Mouse (Mus musculus): ENCODE results near the gene Nfe2l3. TPM values are rescaled to one million over a fixed set of nuclear protein-coding genes. Genes with fewer than 3 reads are reported as not detected.

Gene Nfe2l3
- polyA plus RNA-seq, 1 experiment from 2014 or later = 0.36 TPM

GRCm38 (mm10) chr6:51395486-51395885 is 37.0 kb upstream of the Nfe2l3 start:
- H3K27ac ChIP-seq (ENCODE audit: low read depth, low read length) = no peak overlapping the region
- no peaks in the 10 kb centered on the region for H3K27me3 ChIP-seq (replicated peaks; ENCODE audit: control insufficient read depth, insufficient read depth, low read length)
- no peak overlapping the region for H3K4me3 ChIP-seq (ENCODE audit: low read depth, low read length)
- 0 out of 2 replicates have a peak, but pooled peaks cover 2% of the 10 kb centered on the region for H3K4me1 ChIP-seq (replicated peaks; ENCODE audit: control insufficient read depth, insufficient read depth, low read length)
- H3K4me2 ChIP-seq = peak overlapping the region; percentile 12; the same call in 1 of the 2 replicates
- H3K9ac ChIP-seq (ENCODE audit: low read depth, low read length) = 0 out of 2 replicates have a peak overlapping the region, but pooled peaks have one; percentile 25
- no peaks in the 10 kb centered on the region for H3K9me3 ChIP-seq (ENCODE audit: control insufficient read depth, low read length)
- ATAC-seq (replicated peaks; ENCODE audit: low FRiP score) = no peak
- no peaks in the 10 kb centered on the region for H3K36me3 ChIP-seq (ENCODE audit: control insufficient read depth, insufficient read depth, low read length)
- DNase-seq (ENCODE audit: low spot score) = no peak
- WGBS = 52% methylated on average over 9 of the region's 9 CpGs

GRCm38 (mm10) chr6:51399113-51399518 is 33.4 kb upstream of the Nfe2l3 start:
- no peaks in the 10 kb centered on the region for H3K9me3 ChIP-seq (ENCODE audit: control insufficient read depth, low read length)
- peaks cover 7% of the 10 kb centered on the region; the same call in 1 of the 2 replicates for H3K4me1 ChIP-seq (replicated peaks; ENCODE audit: control insufficient read depth, insufficient read depth, low read length)
- H3K4me2 ChIP-seq = no peak overlapping the region
- DNase-seq (ENCODE audit: low spot score) (no peak), ATAC-seq (replicated peaks; ENCODE audit: low FRiP score) (peak; percentile 76)
- WGBS = 33% methylated on average over 6 of the region's 6 CpGs
- no peak overlapping the region for H3K9ac ChIP-seq (ENCODE audit: low read depth, low read length)
- no peak overlapping the region for H3K27ac ChIP-seq (ENCODE audit: low read depth, low read length)
- H3K36me3 ChIP-seq (ENCODE audit: control insufficient read depth, insufficient read depth, low read length) = no peaks in the 10 kb centered on the region
- no peak overlapping the region for H3K4me3 ChIP-seq (ENCODE audit: low read depth, low read length)
- no peaks in the 10 kb centered on the region for H3K27me3 ChIP-seq (replicated peaks; ENCODE audit: control insufficient read depth, insufficient read depth, low read length)

- Histone ChIP-seq H3K9me3 (ENCODE audit: control insufficient read depth, low read length) (no peaks in the 10 kb centered on the region), H3K9ac (ENCODE audit: low read depth, low read length) (no peak overlapping the region), H3K4me3 (ENCODE audit: low read depth, low read length) (no peak overlapping the region), H3K4me1 (replicated peaks; ENCODE audit: control insufficient read depth, insufficient read depth, low read length) (peaks cover 7% of the 10 kb centered on the region; the same call in 1 of the 2 replicates), H3K27me3 (replicated peaks; ENCODE audit: control insufficient read depth, insufficient read depth, low read length) (no peaks in the 10 kb centered on the region), H3K36me3 (ENCODE audit: control insufficient read depth, insufficient read depth, low read length) (no peaks in the 10 kb centered on the region), H3K4me2 (no peak overlapping the region), H3K27ac (ENCODE audit: low read depth, low read length) (no peak overlapping the region)
- 53% methylated on average over 6 of the region's 6 CpGs for WGBS
- no peak for ATAC-seq (replicated peaks; ENCODE audit: low FRiP score)
- no peak for DNase-seq (ENCODE audit: low spot score)
Observed at GRCm38 (mm10) chr6:51401294-51401693, 31.2 kb upstream of the Nfe2l3 start.

GRCm38 (mm10) chr6:51403598-51403997 is 28.9 kb upstream of the Nfe2l3 start:
- Histone ChIP-seq H3K27ac (ENCODE audit: low read depth, low read length) (no peak overlapping the region), H3K4me2 (no peak overlapping the region), H3K9ac (ENCODE audit: low read depth, low read length) (no peak overlapping the region), H3K4me3 (ENCODE audit: low read depth, low read length) (no peak overlapping the region), H3K27me3 (replicated peaks; ENCODE audit: control insufficient read depth, insufficient read depth, low read length) (no peaks in the 10 kb centered on the region), H3K9me3 (ENCODE audit: control insufficient read depth, low read length) (no peaks in the 10 kb centered on the region), H3K36me3 (ENCODE audit: control insufficient read depth, insufficient read depth, low read length) (no peaks in the 10 kb centered on the region), H3K4me1 (replicated peaks; ENCODE audit: control insufficient read depth, insufficient read depth, low read length) (peaks cover 7% of the 10 kb centered on the region; the same call in 1 of the 2 replicates)
- WGBS = 84% methylated on average over 5 of the region's 5 CpGs
- ATAC-seq (replicated peaks; ENCODE audit: low FRiP score) = no peak
- DNase-seq (ENCODE audit: low spot score) = no peak

GRCm38 (mm10) chr6:51404502-51404901 is 28.0 kb upstream of the Nfe2l3 start:
- Histone ChIP-seq H3K9me3 (ENCODE audit: control insufficient read depth, low read length) (no peaks in the 10 kb centered on the region), H3K36me3 (ENCODE audit: control insufficient read depth, insufficient read depth, low read length) (no peaks in the 10 kb centered on the region), H3K9ac (ENCODE audit: low read depth, low read length) (no peak overlapping the region), H3K4me3 (ENCODE audit: low read depth, low read length) (no peak overlapping the region), H3K27ac (ENCODE audit: low read depth, low read length) (no peak overlapping the region), H3K4me1 (replicated peaks; ENCODE audit: control insufficient read depth, insufficient read depth, low read length) (peaks cover 4% of the 10 kb centered on the region; the same call in 1 of the 2 replicates), H3K27me3 (replicated peaks; ENCODE audit: control insufficient read depth, insufficient read depth, low read length) (no peaks in the 10 kb centered on the region), H3K4me2 (no peak overlapping the region)
- DNase-seq (ENCODE audit: low spot score) (no peak), ATAC-seq (replicated peaks; ENCODE audit: low FRiP score) (no peak)
- WGBS = 36% methylated on average over 4 of the region's 4 CpGs

- H3K27ac ChIP-seq (ENCODE audit: low read depth, low read length) = no peak overlapping the region
- no peak for DNase-seq (ENCODE audit: low spot score)
- no peaks in the 10 kb centered on the region for H3K4me1 ChIP-seq (replicated peaks; ENCODE audit: control insufficient read depth, insufficient read depth, low read length)
- no peak for ATAC-seq (replicated peaks; ENCODE audit: low FRiP score)
- no peak overlapping the region for H3K4me3 ChIP-seq (ENCODE audit: low read depth, low read length)
- no peaks in the 10 kb centered on the region for H3K27me3 ChIP-seq (replicated peaks; ENCODE audit: control insufficient read depth, insufficient read depth, low read length)
- H3K4me2 ChIP-seq = no peak overlapping the region
- WGBS = 57% methylated on average over 1 of the region's 1 CpGs
- H3K9me3 ChIP-seq (ENCODE audit: control insufficient read depth, low read length) = no peaks in the 10 kb centered on the region
- no peaks in the 10 kb centered on the region for H3K36me3 ChIP-seq (ENCODE audit: control insufficient read depth, insufficient read depth, low read length)
- no peak overlapping the region for H3K9ac ChIP-seq (ENCODE audit: low read depth, low read length)
Observed at GRCm38 (mm10) chr6:51416433-51416832, 16.0 kb upstream of the Nfe2l3 start.

- Histone ChIP-seq H3K9ac (ENCODE audit: low read depth, low read length) (no peak overlapping the region), H3K4me1 (replicated peaks; ENCODE audit: control insufficient read depth, insufficient read depth, low read length) (no peaks in the 10 kb centered on the region), H3K27ac (ENCODE audit: low read depth, low read length) (no peak overlapping the region), H3K4me3 (ENCODE audit: low read depth, low read length) (no peak overlapping the region), H3K36me3 (ENCODE audit: control insufficient read depth, insufficient read depth, low read length) (no peaks in the 10 kb centered on the region), H3K4me2 (no peak overlapping the region), H3K27me3 (replicated peaks; ENCODE audit: control insufficient read depth, insufficient read depth, low read length) (no peaks in the 10 kb centered on the region), H3K9me3 (ENCODE audit: control insufficient read depth, low read length) (no peaks in the 10 kb centered on the region; the same call in 1 of the 2 replicates)
- ATAC-seq (replicated peaks; ENCODE audit: low FRiP score) (no peak), DNase-seq (ENCODE audit: low spot score) (no peak)
- 93% methylated on average over 4 of the region's 4 CpGs for WGBS
Observed at GRCm38 (mm10) chr6:51417306-51417936, 15.0 kb upstream of the Nfe2l3 start.

- Histone ChIP-seq H3K4me1 (replicated peaks; ENCODE audit: control insufficient read depth, insufficient read depth, low read length) (peaks cover 4% of the 10 kb centered on the region; the same call in 1 of the 2 replicates), H3K9me3 (ENCODE audit: control insufficient read depth, low read length) (peaks cover 2% of the 10 kb centered on the region; the same call in 1 of the 2 replicates), H3K4me3 (ENCODE audit: low read depth, low read length) (no peak overlapping the region), H3K4me2 (no peak overlapping the region), H3K9ac (ENCODE audit: low read depth, low read length) (no peak overlapping the region), H3K27ac (ENCODE audit: low read depth, low read length) (no peak overlapping the region), H3K27me3 (replicated peaks; ENCODE audit: control insufficient read depth, insufficient read depth, low read length) (no peaks in the 10 kb centered on the region; the same call in 1 of the 2 replicates), H3K36me3 (ENCODE audit: control insufficient read depth, insufficient read depth, low read length) (no peaks in the 10 kb centered on the region)
- ATAC-seq (replicated peaks; ENCODE audit: low FRiP score) = no peak
- DNase-seq (ENCODE audit: low spot score) = no peak
- WGBS = 47% methylated on average over 11 of the region's 11 CpGs
Observed at GRCm38 (mm10) chr6:51423466-51424122, 8.9 kb upstream of the Nfe2l3 start.
